Mouse (Mus musculus) liver, postnatal 0 days (tissue): ENCODE measurements around the gene Zfp329.

Experiments
- CTCF ChIP-seq: sonication (generic); IDR thresholded peaks from 2 replicates; pipeline ENCODE4 v1.5.1; 2016; ENCODE audit warnings: antibody characterized with exemption, low read depth
- EP300 ChIP-seq: IDR thresholded peaks from 2 replicates; pipeline ENCODE4 v1.6.1; 2016; ENCODE audit warnings: antibody characterized with exemption, low read depth, mild to moderate bottlenecking

DNA sequence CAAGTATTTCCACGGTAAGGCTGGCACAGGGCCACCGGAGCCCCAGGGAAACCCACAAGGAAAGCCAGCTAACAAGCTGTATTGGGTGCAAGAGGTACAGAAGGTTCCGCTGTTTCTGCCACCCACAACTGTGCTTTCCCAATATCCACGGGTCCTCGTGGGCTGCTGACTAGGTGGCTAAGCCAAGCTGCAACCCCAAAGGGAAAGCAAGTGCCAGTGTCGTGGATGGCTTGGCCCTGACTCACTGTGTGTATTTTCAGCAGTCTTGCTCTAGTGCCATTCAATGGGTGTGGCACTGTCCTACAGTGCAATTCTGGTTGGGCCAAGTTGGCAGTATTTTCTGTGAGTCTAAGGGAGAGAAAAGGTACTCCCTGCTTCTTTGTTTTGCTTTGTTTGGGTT lies 31.3 kb downstream of the Zfp329 start:
- TF ChIP-seq CTCF (no peak), EP300 (no peak)
